Mouse (Mus musculus) liver, adult 2 months (tissue): Measurements from ENCODE around the gene Cacna2d3.

Experiments used
- CTCF ChIP-seq: fragments of 200-500 bp; IDR thresholded peaks from 2 replicates; pipeline ENCODE4 v1.5.1; 2011; ENCODE audit warnings: low read depth, low read length, control low read depth
- POLR2A ChIP-seq: fragments of 200-500 bp; IDR thresholded peaks from 2 replicates; pipeline ENCODE4 v1.6.1; 2011; ENCODE audit warnings: low read length, control low read depth; ENCODE audit not compliant: insufficient read depth; ENCODE audit errors: extremely low read depth

DNA sequence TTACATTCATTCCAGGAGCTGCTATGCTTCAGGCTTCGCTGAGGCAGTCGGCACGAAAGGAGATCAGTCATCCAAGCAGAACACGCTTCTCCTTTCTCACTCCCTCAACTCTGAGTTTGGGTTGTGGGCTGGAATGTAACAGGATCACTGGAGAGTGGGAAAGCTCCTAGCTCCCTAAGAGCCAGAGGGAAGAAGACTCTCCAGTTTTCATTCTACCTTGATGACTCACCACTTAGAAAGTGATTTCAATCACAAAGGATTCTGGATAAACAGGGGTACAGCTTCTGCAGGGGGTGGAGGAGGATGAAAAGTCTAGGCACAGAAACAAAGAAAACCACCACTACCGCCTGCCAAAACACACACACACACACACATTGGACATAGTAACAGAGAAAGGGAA is 760.3 kb downstream of the Cacna2d3 start:
- TF ChIP-seq POLR2A, result no peak
- no peak for TF ChIP-seq CTCF
